Mouse (Mus musculus) cerebellum, adult 8-10 months (tissue): ENCODE measurements at regions not wholly inside any gene's neighbourhood (a gene's known extent, or its start where the extent isn't known, plus 50 kb on each side); places are given as distances from the start of the nearest gene placed in this dataset.

Source experiments
- DNase-seq: peaks from one replicate; pipeline ENCODE4 v3.0.0; 2022

DNA sequence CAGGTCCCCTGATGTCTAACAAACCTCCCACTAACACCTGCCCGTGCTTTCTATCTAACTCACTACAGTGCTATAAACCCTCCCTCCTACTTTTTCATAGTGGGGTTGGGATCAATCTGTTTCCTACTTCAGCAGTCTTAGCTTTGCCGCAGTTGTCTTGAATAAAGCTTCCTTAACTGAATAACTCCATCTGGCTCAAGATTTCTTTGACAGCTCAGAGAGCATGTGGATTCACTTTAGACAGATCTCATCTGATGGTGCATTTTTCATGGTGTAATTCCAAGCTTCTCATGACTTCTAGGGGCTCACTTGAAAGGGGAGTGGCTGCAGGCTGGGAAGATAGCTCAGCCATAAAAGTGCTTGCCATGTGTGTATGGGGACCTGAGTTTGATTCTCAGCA, 313.2 kb upstream of the Dpyd start:
- no peak for DNase-seq

DNA sequence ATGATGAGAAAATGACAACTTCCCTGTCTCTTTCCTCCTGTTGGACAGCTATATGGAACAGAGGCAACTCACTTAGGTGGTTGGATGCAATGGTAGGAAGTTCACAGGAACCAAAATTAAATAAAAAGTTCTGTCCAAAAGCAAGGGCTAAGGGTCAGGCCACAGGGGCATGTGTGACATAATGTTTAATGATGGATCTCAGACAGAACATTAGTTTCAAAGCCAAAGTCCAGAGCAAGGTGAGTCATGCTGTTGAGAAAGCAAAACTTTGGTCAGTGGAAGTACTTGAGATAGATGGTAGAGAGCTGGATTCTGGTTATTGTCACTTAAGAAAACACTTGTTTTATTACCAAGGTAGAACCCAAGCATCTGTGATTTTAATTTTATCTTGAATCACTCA, 286.0 kb upstream of the Dpyd start:
- no peak for DNase-seq

DNA sequence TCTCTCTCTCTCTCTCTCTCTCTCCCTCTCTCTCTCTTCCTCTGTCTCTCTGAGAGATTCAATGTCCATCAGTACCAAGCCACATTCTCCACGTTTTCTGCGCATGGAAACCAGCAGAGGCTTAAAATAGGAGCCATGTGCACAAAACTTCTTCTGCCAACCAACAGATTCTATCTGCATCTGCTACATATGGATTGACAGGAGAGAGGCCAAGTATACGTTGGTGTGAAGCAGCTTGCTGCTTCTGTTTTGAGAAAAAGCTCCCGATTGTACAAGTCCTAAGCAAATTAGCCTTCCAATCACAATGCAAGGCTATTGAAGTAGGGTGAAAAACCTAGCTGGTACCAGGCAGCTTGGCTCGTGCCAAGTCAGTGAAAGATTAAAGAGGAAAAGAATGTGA, 283.7 kb upstream of the Dpyd start:
- DNase-seq = no peak

DNA sequence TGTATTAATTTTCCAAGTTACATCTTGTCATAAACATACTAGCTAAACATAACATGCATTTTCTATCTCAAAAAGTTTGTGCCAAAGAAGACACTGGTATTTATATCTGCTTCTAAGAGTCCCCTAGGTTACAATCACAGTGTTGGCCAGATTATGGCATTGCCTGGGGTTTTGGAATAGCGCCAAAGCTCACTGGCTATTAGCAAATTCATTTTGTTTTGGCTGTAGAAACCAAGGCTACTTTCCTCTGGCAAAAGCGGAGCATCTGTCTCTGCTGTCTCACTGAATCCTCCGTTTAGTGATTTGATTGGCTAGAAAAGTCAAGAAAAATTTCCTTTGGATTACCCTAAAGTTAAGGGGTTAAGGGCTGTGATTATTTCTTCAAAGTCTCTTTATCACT, 275.0 kb upstream of the Dpyd start:
- no peak for DNase-seq

DNA sequence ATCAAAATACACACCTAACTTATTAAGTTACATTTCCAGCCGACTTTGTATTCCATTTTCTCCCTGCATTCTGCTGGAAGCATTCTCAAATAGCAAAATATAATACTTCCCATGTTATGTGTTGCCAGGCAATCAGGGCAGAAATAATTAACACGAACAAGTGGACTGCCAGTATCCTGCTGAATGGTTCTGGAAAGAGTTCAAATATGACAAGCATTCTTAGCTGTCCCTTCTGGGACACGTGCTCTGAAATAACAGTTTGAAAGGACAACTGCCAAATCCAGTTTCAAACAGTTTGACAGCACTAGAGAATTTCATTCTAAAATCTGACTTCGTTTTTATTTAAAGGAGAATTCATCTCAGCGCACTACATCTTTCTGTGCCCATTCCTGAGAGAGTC, 236.8 kb upstream of the Dpyd start:
- no peak for DNase-seq

DNA sequence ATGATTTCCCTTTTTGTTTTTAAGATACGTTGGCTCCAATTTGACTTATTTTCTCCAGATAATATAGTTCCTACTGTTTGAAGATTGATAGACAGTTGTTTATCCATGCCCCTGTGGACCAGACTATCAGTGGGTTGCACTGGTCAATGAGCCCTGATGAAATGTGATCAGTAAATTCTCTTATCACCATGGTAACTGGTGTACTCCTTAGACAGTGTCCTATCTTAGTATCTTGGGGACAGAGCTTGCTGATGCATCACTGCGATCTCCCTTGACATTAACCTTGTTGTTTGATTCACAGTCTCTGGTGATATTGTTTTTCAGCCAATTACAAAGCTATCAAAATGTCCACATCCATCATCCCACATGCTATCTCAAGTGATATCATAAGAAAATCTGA, 233.7 kb upstream of the Dpyd start:
- DNase-seq = no peak

DNA sequence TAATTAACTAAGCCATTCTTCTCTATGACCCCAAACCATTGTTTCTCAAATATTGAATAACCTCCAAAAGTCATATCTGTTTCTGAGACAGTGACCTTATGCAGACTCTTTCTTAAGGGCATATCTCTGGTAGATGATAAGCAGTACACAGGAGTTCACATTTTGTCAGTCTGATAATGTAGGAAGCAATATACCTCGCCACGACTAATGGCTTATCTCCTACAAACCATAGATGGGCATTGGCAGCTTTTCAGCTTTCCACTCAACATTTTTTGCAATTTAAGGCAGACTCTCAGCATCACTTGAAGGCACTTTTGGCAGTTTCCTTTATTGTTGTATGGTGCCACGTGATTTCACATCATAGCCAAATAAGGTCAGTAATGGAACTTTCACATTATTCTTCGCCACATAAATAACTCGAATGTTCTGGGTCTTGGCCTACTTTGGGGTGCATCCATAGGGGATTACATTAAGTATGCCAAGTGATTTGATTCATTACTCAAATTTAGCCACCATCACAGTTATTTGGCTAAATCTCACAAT, 232.7 kb upstream of the Dpyd start:
- DNase-seq = no peak

DNA sequence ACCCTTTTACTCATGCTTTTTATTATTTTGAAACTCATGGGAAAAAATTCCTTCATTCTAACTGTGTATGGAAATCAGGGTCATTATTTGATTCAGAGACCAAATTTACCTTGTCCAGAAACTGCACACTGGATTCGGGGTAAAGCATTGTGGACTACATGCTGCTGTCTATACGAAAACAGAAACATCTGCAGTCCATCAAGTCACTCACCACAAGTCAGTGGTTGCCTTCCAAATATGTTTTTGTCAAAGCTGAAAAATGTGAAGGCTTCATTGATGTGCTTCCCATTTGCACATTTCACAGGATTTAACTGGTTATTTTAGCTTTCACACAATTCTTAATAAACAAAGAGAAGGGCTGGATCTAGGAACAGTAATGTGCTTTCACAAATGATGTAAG, 230.4 kb upstream of the Dpyd start:
- no peak for DNase-seq

DNA sequence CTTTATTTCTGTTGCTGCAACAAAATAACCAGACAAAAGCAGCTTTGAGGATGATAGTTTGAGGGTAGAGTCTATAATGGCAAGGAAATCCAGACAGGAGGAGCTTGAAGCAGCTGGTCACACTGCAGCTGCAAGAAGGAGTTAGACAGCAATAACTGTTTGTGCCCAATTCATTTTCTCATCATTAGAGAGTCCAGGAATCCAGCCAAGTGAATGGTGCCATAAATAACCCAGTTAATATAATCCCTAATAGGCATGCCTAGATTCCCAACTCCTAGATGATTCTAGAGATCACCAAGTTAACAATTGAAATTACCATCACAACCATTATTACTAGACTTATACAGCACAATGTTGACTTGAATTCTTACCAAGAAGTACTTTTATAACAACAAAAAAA, 223.2 kb upstream of the Dpyd start:
- DNase-seq = no peak

DNA sequence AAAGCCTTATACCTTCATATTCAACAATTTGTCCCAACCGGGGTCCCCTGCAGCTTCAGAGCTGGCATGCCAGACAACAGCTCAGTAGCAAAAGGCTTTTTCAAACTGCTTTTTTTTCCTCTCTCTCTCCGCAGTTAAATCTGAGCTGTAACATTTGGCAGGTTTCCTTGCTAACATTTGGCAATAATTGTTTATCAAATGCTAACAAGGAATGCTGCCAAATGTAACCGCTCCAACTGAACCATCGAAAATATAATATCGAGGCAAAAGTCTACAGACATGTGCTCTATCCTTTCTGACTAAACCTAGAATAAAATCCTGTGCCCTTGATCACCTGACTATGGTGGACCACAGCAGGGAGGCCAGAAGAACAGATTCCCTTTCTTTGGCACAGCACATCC, 200.2 kb upstream of the Dpyd start:
- DNase-seq = peak; percentile 4
